Mouse (Mus musculus): Measurements from ENCODE around the gene Wdr48. TPM values are rescaled to one million over a fixed set of nuclear protein-coding genes. Genes with fewer than 3 reads are reported as not detected.
A peak's percentile ranks its signal among the peaks of the same experiment; 100 is the strongest.

Gene Wdr48
- polyA plus RNA-seq, 1 experiment from 2014 or later = 36.1 TPM

- 86% methylated on average over 8 of the region's 8 CpGs for WGBS
- no peaks in the 10 kb centered on the region for H3K4me1 ChIP-seq (ENCODE audit: control insufficient read depth in 2 of 2, insufficient read depth in 2 of 2, low read length in 2 of 2)
- peaks cover 94% of the 10 kb centered on the region for H3K36me3 ChIP-seq (ENCODE audit: control insufficient read depth, insufficient read depth, low read length)
- H3K4me3 ChIP-seq (ENCODE audit: control insufficient read depth in 1 of 2, insufficient read depth in 1 of 2, low read depth in 1 of 2, low read length in 2 of 2) = no peak overlapping the region
- no peak overlapping the region for H3K27ac ChIP-seq (replicated peaks in 1 of 2; ENCODE audit: control insufficient read depth in 1 of 2, insufficient read depth in 1 of 2, low read depth in 2 of 2, low read length in 2 of 2)
- no peak for ATAC-seq (ENCODE audit: insufficient number of reproducible peaks, insufficient read depth, low FRiP score, low read depth)
- no peak overlapping the region for H3K4me2 ChIP-seq (ENCODE audit: low read length)
- no peaks in the 10 kb centered on the region for H3K9me3 ChIP-seq (ENCODE audit: control insufficient read depth, low read length)
- H3K9ac ChIP-seq (ENCODE audit: low read length) = no peak overlapping the region
- H3K27me3 ChIP-seq (ENCODE audit: control insufficient read depth, insufficient read depth, low read length) = no peaks in the 10 kb centered on the region
Observed at GRCm38 (mm10) chr9:119925729-119926128, 31.1 kb downstream of the Wdr48 start.

GRCm38 (mm10) chr9:119926497-119926896, 31.8 kb downstream of the Wdr48 start:
- no peak overlapping the region for H3K4me2 ChIP-seq (ENCODE audit: low read length)
- H3K9me3 ChIP-seq (ENCODE audit: control insufficient read depth, low read length) = no peaks in the 10 kb centered on the region
- 81% methylated on average over 5 of the region's 5 CpGs for WGBS
- no peak overlapping the region for H3K27ac ChIP-seq (replicated peaks in 1 of 2; ENCODE audit: control insufficient read depth in 1 of 2, insufficient read depth in 1 of 2, low read depth in 2 of 2, low read length in 2 of 2)
- no peak for ATAC-seq (ENCODE audit: insufficient number of reproducible peaks, insufficient read depth, low FRiP score, low read depth)
- H3K4me3 ChIP-seq (ENCODE audit: control insufficient read depth in 1 of 2, insufficient read depth in 1 of 2, low read depth in 1 of 2, low read length in 2 of 2) = no peak overlapping the region
- H3K36me3 ChIP-seq (ENCODE audit: control insufficient read depth, insufficient read depth, low read length) = peaks cover 94% of the 10 kb centered on the region
- H3K4me1 ChIP-seq (ENCODE audit: control insufficient read depth in 2 of 2, insufficient read depth in 2 of 2, low read length in 2 of 2) = no peaks in the 10 kb centered on the region
- no peak overlapping the region for H3K9ac ChIP-seq (ENCODE audit: low read length)
- H3K27me3 ChIP-seq (ENCODE audit: control insufficient read depth, insufficient read depth, low read length) = no peaks in the 10 kb centered on the region

GRCm38 (mm10) chr9:119932358-119932757, 37.7 kb downstream of the Wdr48 start:
- H3K27me3 ChIP-seq (ENCODE audit: control insufficient read depth, insufficient read depth, low read length) = no peaks in the 10 kb centered on the region
- no peak for ATAC-seq (ENCODE audit: insufficient number of reproducible peaks, insufficient read depth, low FRiP score, low read depth)
- H3K4me3 ChIP-seq (ENCODE audit: control insufficient read depth in 1 of 2, insufficient read depth in 1 of 2, low read depth in 1 of 2, low read length in 2 of 2) = no peak overlapping the region
- no peak overlapping the region for H3K9ac ChIP-seq (ENCODE audit: low read length)
- no peak overlapping the region for H3K27ac ChIP-seq (replicated peaks in 1 of 2; ENCODE audit: control insufficient read depth in 1 of 2, insufficient read depth in 1 of 2, low read depth in 2 of 2, low read length in 2 of 2)
- peaks cover 5 to 7% of the 10 kb centered on the region in 2 experiments for H3K4me1 ChIP-seq (ENCODE audit: control insufficient read depth in 2 of 2, insufficient read depth in 2 of 2, low read length in 2 of 2)
- peaks cover 51% of the 10 kb centered on the region for H3K36me3 ChIP-seq (ENCODE audit: control insufficient read depth, insufficient read depth, low read length)
- no peaks in the 10 kb centered on the region for H3K9me3 ChIP-seq (ENCODE audit: control insufficient read depth, low read length)
- H3K4me2 ChIP-seq (ENCODE audit: low read length) = no peak overlapping the region
- 84% methylated on average over 12 of the region's 12 CpGs for WGBS

- 90% methylated on average over 5 of the region's 6 CpGs for WGBS
- no peak for ATAC-seq (ENCODE audit: insufficient number of reproducible peaks, insufficient read depth, low FRiP score, low read depth)
- peaks cover 8 to 11% of the 10 kb centered on the region in 2 experiments for H3K4me1 ChIP-seq (ENCODE audit: control insufficient read depth in 2 of 2, insufficient read depth in 2 of 2, low read length in 2 of 2)
Observed at GRCm38 (mm10) chr9:119933675-119934074, 39.0 kb downstream of the Wdr48 start.

GRCm38 (mm10) chr9:119937005-119937773, 42.5 kb downstream of the Wdr48 start, which contains the start of the genes Gorasp1 and Ttc21a:
Gene Gorasp1 (minus strand): TSS chr9:119937565.
Gene Ttc21a (plus strand): TSS chr9:119937606.
- Histone ChIP-seq H3K9me3 (ENCODE audit: control insufficient read depth, low read length) (no peaks in the 10 kb centered on the region), H3K36me3 (ENCODE audit: control insufficient read depth, insufficient read depth, low read length) (peaks cover 4% of the 10 kb centered on the region; the same call in 1 of the 2 replicates), H3K27ac (replicated peaks in 1 of 2; ENCODE audit: control insufficient read depth in 1 of 2, insufficient read depth in 1 of 2, low read depth in 2 of 2, low read length in 2 of 2) (peak within 1 kb of the TSS; percentile 66 to 74), H3K4me2 (ENCODE audit: low read length) (peak within 1 kb of the TSS; percentile 91), H3K9ac (ENCODE audit: low read length) (peak within 1 kb of the TSS; percentile 88), H3K4me3 (ENCODE audit: control insufficient read depth in 1 of 2, insufficient read depth in 1 of 2, low read depth in 1 of 2, low read length in 2 of 2) (peak within 1 kb of the TSS; percentile 75 to 79), H3K4me1 (ENCODE audit: control insufficient read depth in 2 of 2, insufficient read depth in 2 of 2, low read length in 2 of 2) (peaks cover 8 to 11% of the 10 kb centered on the region in 2 experiments), H3K27me3 (ENCODE audit: control insufficient read depth, insufficient read depth, low read length) (no peaks in the 10 kb centered on the region)
- 2% methylated on average over 40 of the region's 40 CpGs for WGBS
- peak; percentile 92 for ATAC-seq (ENCODE audit: insufficient number of reproducible peaks, insufficient read depth, low FRiP score, low read depth)

More at GRCm38 (mm10) chr9:119933675-119934074, 39.0 kb downstream of the Wdr48 start:
- H3K4me3 ChIP-seq (ENCODE audit: control insufficient read depth in 1 of 2, insufficient read depth in 1 of 2, low read depth in 1 of 2, low read length in 2 of 2) = no peak overlapping the region
- no peaks in the 10 kb centered on the region for H3K9me3 ChIP-seq (ENCODE audit: control insufficient read depth, low read length)
- H3K4me2 ChIP-seq (ENCODE audit: low read length) = no peak overlapping the region
- H3K36me3 ChIP-seq (ENCODE audit: control insufficient read depth, insufficient read depth, low read length) = peaks cover 38% of the 10 kb centered on the region
- no peak overlapping the region for H3K9ac ChIP-seq (ENCODE audit: low read length)
- H3K27ac ChIP-seq (replicated peaks in 1 of 2; ENCODE audit: control insufficient read depth in 1 of 2, insufficient read depth in 1 of 2, low read depth in 2 of 2, low read length in 2 of 2) = no peak overlapping the region
- no peaks in the 10 kb centered on the region for H3K27me3 ChIP-seq (ENCODE audit: control insufficient read depth, insufficient read depth, low read length)

GRCm38 (mm10) chr9:119938496-119938895, 43.8 kb downstream of the Wdr48 start:
- Histone ChIP-seq H3K9ac (ENCODE audit: low read length) (no peak overlapping the region), H3K9me3 (ENCODE audit: control insufficient read depth, low read length) (no peaks in the 10 kb centered on the region), H3K27me3 (ENCODE audit: control insufficient read depth, insufficient read depth, low read length) (no peaks in the 10 kb centered on the region), H3K4me2 (ENCODE audit: low read length) (no peak overlapping the region), H3K4me1 (ENCODE audit: control insufficient read depth in 2 of 2, insufficient read depth in 2 of 2, low read length in 2 of 2) (peaks cover 8 to 11% of the 10 kb centered on the region in 2 experiments), H3K4me3 (ENCODE audit: control insufficient read depth in 1 of 2, insufficient read depth in 1 of 2, low read depth in 1 of 2, low read length in 2 of 2) (no peak overlapping the region), H3K27ac (replicated peaks in 1 of 2; ENCODE audit: control insufficient read depth in 1 of 2, insufficient read depth in 1 of 2, low read depth in 2 of 2, low read length in 2 of 2) (no peak overlapping the region), H3K36me3 (ENCODE audit: control insufficient read depth, insufficient read depth, low read length) (no peaks in the 10 kb centered on the region)
- 79% methylated on average over 4 of the region's 4 CpGs for WGBS
- no peak for ATAC-seq (ENCODE audit: insufficient number of reproducible peaks, insufficient read depth, low FRiP score, low read depth)

DNA sequence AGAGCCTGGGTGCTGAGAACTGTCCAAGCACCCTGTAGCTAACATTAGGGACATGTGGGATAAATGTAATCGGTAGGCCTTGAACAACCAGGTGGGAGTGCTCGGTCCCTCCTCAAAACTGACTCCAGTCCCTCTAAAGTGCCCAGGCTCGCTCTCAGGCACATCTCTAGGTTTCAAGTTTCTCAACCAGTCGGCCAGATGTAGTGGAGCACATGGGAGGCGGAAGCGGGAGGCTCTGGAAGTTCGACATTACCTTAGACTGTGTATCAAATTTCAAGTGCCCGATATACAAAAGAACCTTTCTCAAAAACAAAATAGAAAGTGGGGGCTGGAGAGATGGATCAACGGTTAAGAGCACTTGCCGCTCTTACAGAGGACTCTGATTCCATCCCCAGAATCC, 45.0 kb downstream of the Wdr48 start:
- Histone ChIP-seq H3K4me3 (ENCODE audit: control insufficient read depth in 1 of 2, insufficient read depth in 1 of 2, low read depth in 1 of 2, low read length in 2 of 2) (no peak overlapping the region), H3K27me3 (ENCODE audit: control insufficient read depth, insufficient read depth, low read length) (no peaks in the 10 kb centered on the region), H3K9ac (ENCODE audit: low read length) (no peak overlapping the region), H3K4me2 (ENCODE audit: low read length) (no peak overlapping the region), H3K27ac (replicated peaks in 1 of 2; ENCODE audit: control insufficient read depth in 1 of 2, insufficient read depth in 1 of 2, low read depth in 2 of 2, low read length in 2 of 2) (no peak overlapping the region), H3K9me3 (ENCODE audit: control insufficient read depth, low read length) (no peaks in the 10 kb centered on the region), H3K36me3 (ENCODE audit: control insufficient read depth, insufficient read depth, low read length) (no peaks in the 10 kb centered on the region), H3K4me1 (ENCODE audit: control insufficient read depth in 2 of 2, insufficient read depth in 2 of 2, low read length in 2 of 2) (peaks cover 8 to 11% of the 10 kb centered on the region in 2 experiments)
- no peak for ATAC-seq (ENCODE audit: insufficient number of reproducible peaks, insufficient read depth, low FRiP score, low read depth)
- WGBS = 79% methylated on average over 10 of the region's 10 CpGs
